Mouse (Mus musculus) hindbrain, embryonic 16.5 days (tissue): ENCODE results near the gene Arhgap31. TPM values are rescaled to one million over a fixed set of nuclear protein-coding genes. Genes with fewer than 3 reads are reported as not detected.
"Not testable (repeated sequence)": the region's sequence is repeated elsewhere in the genome, so short reads cannot be mapped to it uniquely, and the experiment has no call there.

ENCODE experiments used
- ATAC-seq: fragments of 200-750 bp; cut with Nextera tagmentation; 2 replicates; pipeline ENCODE4 v1.8.0; 2017; ENCODE audit warnings: moderate TSS enrichment, moderate library complexity
- H3K27ac ChIP-seq: fragments of 300-500 bp; sonication (generic); 2 replicates; pipeline ENCODE4 v1.5.1; 2014; ENCODE audit warnings: low read depth, mild to moderate bottlenecking, control low read depth, low read length, moderate library complexity
- H3K27me3 ChIP-seq: fragments of 300-500 bp; sonication (generic); replicated peaks from 2 replicates; pipeline ENCODE4 v1.6.1; 2014; ENCODE audit warnings: low read length; ENCODE audit not compliant: control insufficient read depth, insufficient read depth
- H3K36me3 ChIP-seq: fragments of 300-500 bp; sonication (generic); 2 replicates; pipeline ENCODE4 v1.6.1; 2014; ENCODE audit warnings: mild to moderate bottlenecking, low read length, moderate library complexity, mixed read lengths; ENCODE audit not compliant: control insufficient read depth, insufficient read depth
- H3K4me1 ChIP-seq: fragments of 300-500 bp; sonication (generic); 2 replicates; pipeline ENCODE4 v1.6.1; 2014; ENCODE audit warnings: low read depth, low read length; ENCODE audit not compliant: control insufficient read depth, insufficient read depth
- H3K4me2 ChIP-seq: fragments of 300-500 bp; sonication (generic); 2 replicates; pipeline ENCODE4 v1.6.1; 2014; ENCODE audit warnings: mild to moderate bottlenecking, low read length, control low read depth, moderate library complexity
- H3K4me3 ChIP-seq: fragments of 300-500 bp; sonication (generic); 2 replicates; pipeline ENCODE4 v1.5.1; 2014; ENCODE audit warnings: mild to moderate bottlenecking, low read length, control low read depth, moderate library complexity
- H3K9ac ChIP-seq: fragments of 300-500 bp; sonication (generic); 2 replicates; pipeline ENCODE4 v1.6.1; 2014; ENCODE audit warnings: low read depth, mild to moderate bottlenecking, control low read depth, low read length, moderate library complexity
- H3K9me3 ChIP-seq: fragments of 300-500 bp; sonication (generic); 2 replicates; pipeline ENCODE4 v1.6.1; 2014; ENCODE audit warnings: mild to moderate bottlenecking, low read length, moderate library complexity; ENCODE audit not compliant: control insufficient read depth
- WGBS: fragments of 180-500 bp; shearing (Covaris S2); extraction: QIAGEN DNeasy Blood & Tissue Kit; methylation state at CpG from one replicate; pipeline ENCODE4 v1.1.7; 2014; 5-methylcytosine and 5-hydroxymethylcytosine counted together
- polyA plus RNA-seq: library from polyadenylated mRNA; unstranded; fragments of >200 nt; fragmentation: Nextera tagmentation; extraction: Ambion mirVana; gene quantifications from 2 replicates; pipeline ENCODE4 v1.2.1, GENCODE M21; 2015

Gene Arhgap31
- polyA plus RNA-seq, 1 experiment from 2014 or later = 4.5 TPM

- WGBS = 56% methylated on average over 12 of the region's 12 CpGs
- Histone ChIP-seq H3K9ac (no peak overlapping the region), H3K9me3 (no peaks in the 10 kb centered on the region), H3K4me3 (no peak overlapping the region), H3K36me3 (no peaks in the 10 kb centered on the region), H3K4me1 (no peaks in the 10 kb centered on the region), H3K27me3 (no peaks in the 10 kb centered on the region), H3K4me2 (no peak overlapping the region), H3K27ac (no peak overlapping the region)
- no peak for ATAC-seq
Observed at GRCm38 (mm10) chr16:38679431-38680021, 33.5 kb downstream of the Arhgap31 start.

- no peaks in the 10 kb centered on the region for H3K27me3 ChIP-seq
- H3K4me2 ChIP-seq = no peak overlapping the region
- 86% methylated on average over 8 of the region's 8 CpGs for WGBS
- no peak overlapping the region for H3K9ac ChIP-seq
- no peak for ATAC-seq
- no peaks in the 10 kb centered on the region; the same call in 1 of the 2 replicates for H3K4me1 ChIP-seq
- H3K36me3 ChIP-seq = no peaks in the 10 kb centered on the region
- no peak overlapping the region for H3K27ac ChIP-seq
- H3K4me3 ChIP-seq = no peak overlapping the region
- no peaks in the 10 kb centered on the region for H3K9me3 ChIP-seq
Observed at GRCm38 (mm10) chr16:38678853-38679252, 34.2 kb downstream of the Arhgap31 start.

- not testable (repeated sequence) for H3K4me3 ChIP-seq, H3K9me3 ChIP-seq, H3K36me3 ChIP-seq, ATAC-seq, H3K27ac ChIP-seq, H3K9ac ChIP-seq, H3K4me1 ChIP-seq, H3K4me2 ChIP-seq, H3K27me3 ChIP-seq
- 84% methylated on average over 2 of the region's 2 CpGs for WGBS
Observed at GRCm38 (mm10) chr16:38677941-38678340, 35.1 kb downstream of the Arhgap31 start.

- WGBS = 95% methylated on average over 6 of the region's 6 CpGs
- Histone ChIP-seq H3K9ac (no peak overlapping the region), H3K27ac (no peak overlapping the region), H3K27me3 (no peaks in the 10 kb centered on the region), H3K4me3 (no peak overlapping the region), H3K4me1 (peaks cover 7% of the 10 kb centered on the region), H3K4me2 (no peak overlapping the region), H3K9me3 (no peaks in the 10 kb centered on the region), H3K36me3 (no peaks in the 10 kb centered on the region)
- no peak for ATAC-seq
Observed at GRCm38 (mm10) chr16:38677171-38677570, 35.9 kb downstream of the Arhgap31 start.

- Histone ChIP-seq H3K9me3 (no peaks in the 10 kb centered on the region), H3K9ac (no peak overlapping the region), H3K4me2 (no peak overlapping the region), H3K36me3 (no peaks in the 10 kb centered on the region), H3K4me1 (peaks cover 7% of the 10 kb centered on the region), H3K27ac (no peak overlapping the region), H3K4me3 (no peak overlapping the region), H3K27me3 (no peaks in the 10 kb centered on the region)
- 92% methylated on average over 4 of the region's 4 CpGs for WGBS
- no peak for ATAC-seq
Observed at GRCm38 (mm10) chr16:38676647-38677046, 36.4 kb downstream of the Arhgap31 start.

- Histone ChIP-seq H3K36me3 (no peaks in the 10 kb centered on the region), H3K9me3 (no peaks in the 10 kb centered on the region), H3K27me3 (no peaks in the 10 kb centered on the region), H3K27ac (no peak overlapping the region), H3K4me3 (no peak overlapping the region), H3K4me2 (no peak overlapping the region), H3K9ac (no peak overlapping the region), H3K4me1 (peaks cover 9% of the 10 kb centered on the region)
- no peak for ATAC-seq
- WGBS = 68% methylated on average over 9 of the region's 9 CpGs
Observed at GRCm38 (mm10) chr16:38675600-38676335, 37.3 kb downstream of the Arhgap31 start.

- no peak overlapping the region for H3K4me3 ChIP-seq
- peaks cover 14% of the 10 kb centered on the region for H3K4me1 ChIP-seq
- ATAC-seq = no peak
- H3K27ac ChIP-seq = no peak overlapping the region
- 85% methylated on average over 11 of the region's 11 CpGs for WGBS
- H3K27me3 ChIP-seq = no peaks in the 10 kb centered on the region
- no peaks in the 10 kb centered on the region for H3K36me3 ChIP-seq
- H3K4me2 ChIP-seq = no peak overlapping the region
- no peak overlapping the region for H3K9ac ChIP-seq
- no peaks in the 10 kb centered on the region for H3K9me3 ChIP-seq
Observed at GRCm38 (mm10) chr16:38674891-38675290, 38.2 kb downstream of the Arhgap31 start.

GRCm38 (mm10) chr16:38673511-38673910 lies 39.6 kb downstream of the Arhgap31 start:
- no peak overlapping the region for H3K4me3 ChIP-seq
- no peaks in the 10 kb centered on the region for H3K9me3 ChIP-seq
- peaks cover 14% of the 10 kb centered on the region for H3K4me1 ChIP-seq
- WGBS = 26% methylated on average over 15 of the region's 15 CpGs
- H3K27ac ChIP-seq = peak overlapping the region; percentile 71
- ATAC-seq = peak; percentile 97
- H3K9ac ChIP-seq = no peak overlapping the region
- H3K4me2 ChIP-seq = peak overlapping the region; percentile 13; the same call in 1 of the 2 replicates
- no peaks in the 10 kb centered on the region for H3K27me3 ChIP-seq
- no peaks in the 10 kb centered on the region for H3K36me3 ChIP-seq

GRCm38 (mm10) chr16:38672947-38673346 lies 40.1 kb downstream of the Arhgap31 start:
- H3K27ac ChIP-seq = peak overlapping the region; percentile 63
- no peak overlapping the region for H3K4me2 ChIP-seq
- no peak overlapping the region for H3K4me3 ChIP-seq
- no peak overlapping the region for H3K9ac ChIP-seq
- ATAC-seq = no peak
- WGBS = 79% methylated on average over 7 of the region's 7 CpGs
- no peaks in the 10 kb centered on the region for H3K9me3 ChIP-seq
- H3K4me1 ChIP-seq = peaks cover 14% of the 10 kb centered on the region
- H3K36me3 ChIP-seq = no peaks in the 10 kb centered on the region
- H3K27me3 ChIP-seq = no peaks in the 10 kb centered on the region
